Mouse (Mus musculus) T-helper 17 cell (primary cell): ENCODE measurements around the gene Zbtb32.

Experiments
- in situ Hi-C, 2 experiments: fragments of 300-600 bp; cut with MboI, MseI; formaldehyde crosslinking; loops; 1 replicate in 1 of 2; 2 replicates in 1 of 2; pipeline ENCODE4 v1.15.1; 2025; ENCODE audit warnings: high pct_unique_total_duplicates in 2 of 2

Gene Zbtb32

DNA sequence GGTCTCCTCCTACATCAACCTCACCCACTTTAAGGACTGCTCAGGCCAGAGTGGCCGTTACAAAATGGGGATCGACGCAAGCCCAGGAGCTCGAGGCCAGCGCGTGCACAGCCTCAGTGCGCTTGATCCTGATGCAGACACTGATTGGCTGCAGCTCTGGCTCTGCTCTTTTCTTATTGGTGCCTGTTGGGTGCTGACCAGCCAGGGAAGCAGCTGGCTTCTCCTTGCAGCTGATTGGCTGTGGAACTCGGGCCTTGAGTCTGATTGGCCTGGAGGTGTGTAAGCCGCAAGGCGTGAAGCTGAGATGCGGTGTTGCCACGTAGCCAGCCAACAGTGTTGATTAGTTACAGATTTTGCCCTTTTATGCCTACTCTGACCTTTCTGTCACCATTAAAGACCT lies at the start of gene Zbtb32:
Gene Zbtb32 (minus strand): TSS at position 124 of the 400 bp plus-strand sequence.
- in situ Hi-C loops = no loop called here

DNA sequence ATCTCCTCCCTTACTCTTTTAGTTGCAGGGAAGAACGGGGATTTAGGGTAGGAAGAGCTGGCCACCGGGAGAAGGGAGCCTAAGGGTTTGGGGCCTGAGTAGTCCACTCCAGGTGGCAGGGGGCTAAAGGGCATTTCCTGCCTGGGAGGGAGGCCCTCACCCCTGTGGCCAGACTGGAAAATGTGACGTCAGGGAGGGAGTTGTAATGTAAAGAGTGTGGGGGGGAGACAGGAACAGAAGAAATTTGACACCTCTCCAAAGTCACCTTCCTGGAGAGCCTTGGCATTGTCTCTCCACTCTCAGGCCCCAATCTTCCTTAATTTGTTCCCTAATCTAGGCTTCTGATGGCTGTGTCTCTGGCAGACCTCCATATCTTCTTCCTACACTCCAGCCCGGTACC lies 40.4 kb upstream of the Zbtb32 start:
- in situ Hi-C loops = no loop called here

DNA sequence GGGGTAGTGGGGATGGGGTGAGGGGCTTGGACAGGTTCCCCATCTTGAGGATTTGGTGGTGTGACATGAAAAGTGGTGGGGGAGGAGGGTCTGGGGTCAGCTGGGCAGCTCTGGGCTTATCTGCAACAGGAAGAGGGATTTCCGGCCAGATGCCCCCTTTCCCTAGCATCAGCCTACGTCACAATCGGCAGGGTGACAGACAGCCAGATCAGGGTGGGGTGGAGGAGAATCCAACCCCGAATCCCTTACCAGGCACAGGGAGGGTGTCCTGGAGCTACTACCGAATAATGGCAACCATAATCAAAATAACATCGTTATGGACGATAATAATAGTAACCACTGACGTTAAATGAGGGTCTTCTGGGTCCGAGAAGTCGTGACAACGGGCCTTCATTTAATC lies 37.7 kb upstream of the Zbtb32 start:
- in situ Hi-C loops = no loop called here

DNA sequence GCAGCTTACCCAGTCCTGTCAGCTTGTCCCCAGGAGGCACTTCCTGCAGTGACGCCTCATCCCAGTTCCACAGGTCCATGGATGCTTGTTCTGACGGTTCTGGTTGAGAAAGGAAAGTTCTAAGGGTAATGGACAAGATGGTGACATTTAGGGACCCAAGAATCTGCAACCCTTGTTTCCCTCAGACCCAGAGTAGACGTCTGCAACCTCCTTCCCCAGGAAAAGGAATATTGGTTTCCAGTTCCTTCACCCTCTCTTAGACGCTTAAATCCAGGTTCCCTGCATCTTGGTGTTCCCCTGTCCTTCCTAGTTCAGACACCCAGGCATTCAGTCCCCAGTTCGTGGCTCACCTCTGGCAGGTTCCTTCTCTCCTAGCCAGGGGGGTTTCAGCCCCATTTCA lies 37.0 kb upstream of the Zbtb32 start, which contains the start of gene Etv2:
Gene Etv2 (minus strand): TSS at position 101 of the 400 bp plus-strand sequence.
- in situ Hi-C loops = no loop called here

DNA sequence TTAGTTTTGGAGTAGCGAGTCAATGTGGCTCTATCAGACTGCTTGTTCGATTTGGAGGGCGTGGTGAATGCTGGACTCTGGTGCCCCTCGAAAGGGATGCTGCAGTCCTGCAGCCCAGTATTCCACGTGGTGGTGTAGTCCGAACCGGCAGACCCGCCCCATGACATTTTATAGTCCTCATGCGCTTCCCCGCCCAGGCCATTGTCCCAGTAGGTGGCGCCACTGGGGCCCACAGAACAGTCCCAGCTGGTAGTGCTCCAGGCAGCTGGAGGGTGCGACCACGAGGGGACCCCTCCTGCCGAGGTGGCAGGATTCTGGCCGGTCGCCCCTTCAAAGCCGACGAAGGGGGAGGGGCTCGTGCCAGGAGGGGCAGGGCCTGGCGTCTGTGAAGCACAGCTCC lies 35.9 kb upstream of the Zbtb32 start:
- in situ Hi-C loops = no loop called here

DNA sequence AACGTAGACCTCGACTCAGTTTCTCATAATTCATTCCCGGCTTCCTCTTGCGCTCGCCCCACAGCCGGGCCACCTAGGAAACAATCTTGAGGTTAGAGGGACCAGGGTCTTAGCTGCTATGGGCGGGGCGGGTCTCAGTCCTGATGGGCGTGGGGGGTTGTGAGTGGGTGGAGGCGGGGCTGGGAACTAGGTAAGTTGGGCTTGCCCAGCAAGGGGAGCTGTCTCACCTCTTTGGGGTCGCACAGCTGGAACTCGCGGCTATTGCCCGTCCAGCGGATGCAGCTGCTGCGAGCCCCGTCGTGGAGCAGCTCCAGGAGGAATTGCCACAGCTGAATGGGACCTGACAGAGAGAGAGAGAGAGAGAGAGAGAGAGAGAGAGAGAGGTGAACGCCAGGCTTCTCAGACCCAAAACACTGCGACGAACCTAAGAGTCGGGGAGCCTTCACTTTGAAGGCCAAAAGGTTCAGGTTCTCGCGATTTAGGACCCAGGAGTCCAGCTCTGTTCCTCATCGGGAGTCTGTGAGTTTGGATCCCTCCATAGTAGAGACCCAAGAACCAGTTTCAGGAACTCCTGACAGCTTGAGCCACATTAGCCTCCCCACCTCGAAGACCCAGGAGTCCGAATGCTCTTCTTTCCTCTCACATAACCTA lies 35.2 kb upstream of the Zbtb32 start:
- in situ Hi-C loops = no loop called here

DNA sequence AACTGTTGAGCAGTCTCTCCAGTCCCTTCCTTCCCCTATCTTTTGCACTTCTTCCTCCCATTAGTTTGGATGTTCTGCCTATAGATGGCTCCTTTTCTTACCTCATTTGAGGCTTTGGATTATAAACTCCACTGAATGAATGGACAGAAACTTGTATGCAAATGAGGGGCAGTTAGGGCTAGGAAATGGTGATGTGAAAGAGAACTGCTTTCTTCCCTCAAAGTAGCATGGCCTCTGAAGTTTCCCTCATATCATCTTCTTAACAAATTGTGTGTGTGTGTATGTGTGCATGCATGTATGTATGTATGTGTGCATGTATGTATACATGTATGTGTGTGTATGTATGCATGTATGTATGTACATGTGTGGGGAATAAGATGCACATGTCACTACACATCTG lies 30.3 kb upstream of the Zbtb32 start:
- in situ Hi-C loops = no loop called here

DNA sequence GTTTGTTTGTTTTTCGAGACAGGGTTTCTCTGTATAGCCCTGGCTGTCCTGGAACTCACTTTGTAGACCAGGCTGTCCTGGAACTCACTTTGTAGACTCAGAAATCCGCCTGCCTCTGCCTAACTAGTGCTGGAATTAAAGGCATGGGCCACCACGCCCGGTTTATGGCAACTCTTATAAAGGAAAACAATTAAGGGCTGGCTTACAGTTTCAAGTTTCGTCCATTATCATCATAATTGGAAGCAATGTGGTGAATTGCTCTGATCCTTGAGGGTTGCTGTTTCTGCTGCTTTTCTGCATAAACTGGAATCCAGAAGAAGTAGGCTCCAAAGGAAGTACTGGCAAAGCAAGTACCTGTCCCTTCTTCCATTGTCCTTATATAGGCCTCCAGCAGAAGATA lies 27.9 kb upstream of the Zbtb32 start:
- in situ Hi-C loops = no loop called here

DNA sequence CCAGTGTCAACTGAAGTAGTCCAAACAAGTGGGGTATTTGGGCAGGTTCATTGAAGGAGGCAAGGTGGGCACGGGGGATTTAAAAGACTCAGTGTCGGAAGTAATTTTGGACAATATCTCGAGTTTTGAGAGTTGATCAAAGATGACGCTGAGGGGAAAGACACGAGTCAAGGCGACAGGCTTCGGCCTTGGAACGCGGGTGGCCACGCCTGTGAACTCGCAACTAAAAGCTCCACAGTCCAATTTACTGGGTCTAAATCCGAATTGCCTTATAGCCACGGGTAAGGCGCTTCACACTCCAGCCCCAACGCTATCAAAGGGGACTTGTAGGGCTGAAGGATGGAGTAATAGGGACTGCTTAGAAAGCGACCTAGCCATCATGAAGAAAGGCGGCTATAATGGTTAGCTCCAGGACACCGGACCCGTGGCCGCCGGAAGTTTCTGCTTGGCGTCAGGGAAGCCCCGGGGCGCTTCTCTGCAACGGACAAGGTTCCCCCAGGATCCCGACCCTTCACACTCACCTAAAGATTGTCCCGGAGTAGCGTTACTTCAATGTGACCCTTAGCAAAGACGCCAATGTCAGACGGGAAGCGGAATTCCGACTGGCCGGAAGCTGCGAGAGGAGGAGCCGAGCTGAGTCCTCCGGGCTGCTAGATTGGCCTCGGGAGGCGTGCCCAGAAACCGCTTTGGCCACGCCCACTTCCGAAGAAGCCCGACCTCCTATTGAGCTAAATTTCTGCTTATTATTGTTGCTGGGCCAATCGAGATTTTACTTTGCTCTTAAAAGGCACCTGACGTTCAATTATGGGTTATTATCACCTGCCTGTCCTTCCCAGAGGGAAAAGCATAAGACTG lies 27.0 kb upstream of the Zbtb32 start, which contains the start of gene Cox6b1:
Gene Cox6b1 (minus strand): TSS at position 622 of the 855 bp plus-strand sequence.
- in situ Hi-C loops = no loop called here

DNA sequence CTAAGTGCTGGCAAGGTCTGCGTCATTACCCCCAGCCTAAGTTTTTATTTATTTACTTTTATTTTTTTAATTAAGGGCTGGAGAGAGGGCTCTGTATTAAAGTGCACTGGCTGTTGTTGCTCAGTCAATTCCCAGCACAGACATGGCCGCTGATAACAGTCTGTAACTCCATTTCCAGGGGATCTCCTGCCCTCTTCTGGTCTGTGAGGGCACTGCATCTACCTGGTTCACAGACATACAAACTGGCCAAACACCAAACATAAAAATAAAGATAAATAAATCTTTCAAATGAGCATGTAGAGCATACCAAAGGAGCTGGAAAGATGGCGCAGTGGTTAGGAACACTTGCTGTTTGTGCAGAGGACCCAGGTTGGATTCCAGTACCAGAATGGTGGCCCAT lies 20.5 kb upstream of the Zbtb32 start:
- in situ Hi-C loops = loop anchor here (5.0 kb wide), 2 partner anchors 47 to 122 kb away; no protein-coding TSS in a partner anchor

DNA sequence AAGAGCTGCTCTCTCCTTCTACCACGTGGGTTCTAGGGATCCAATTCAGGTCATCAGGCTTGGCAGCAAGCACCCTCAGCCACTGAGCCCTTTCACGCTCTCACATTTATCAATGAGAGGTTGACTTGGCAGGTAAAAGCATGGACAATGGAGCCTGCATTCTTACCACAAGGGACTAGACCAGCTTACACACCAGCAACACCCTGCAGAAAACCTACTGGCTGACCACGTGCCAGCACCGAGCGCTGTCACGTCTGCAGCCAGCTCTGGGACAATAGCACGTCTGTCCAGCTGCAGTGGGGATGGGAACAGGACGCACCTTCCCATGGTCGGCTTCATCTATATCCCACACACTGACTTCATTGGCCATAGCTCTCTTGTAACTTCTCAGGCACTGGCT lies 19.9 kb upstream of the Zbtb32 start:
- in situ Hi-C loops = loop anchor here (5.0 kb wide), 2 partner anchors 46 to 121 kb away; no protein-coding TSS in a partner anchor

DNA sequence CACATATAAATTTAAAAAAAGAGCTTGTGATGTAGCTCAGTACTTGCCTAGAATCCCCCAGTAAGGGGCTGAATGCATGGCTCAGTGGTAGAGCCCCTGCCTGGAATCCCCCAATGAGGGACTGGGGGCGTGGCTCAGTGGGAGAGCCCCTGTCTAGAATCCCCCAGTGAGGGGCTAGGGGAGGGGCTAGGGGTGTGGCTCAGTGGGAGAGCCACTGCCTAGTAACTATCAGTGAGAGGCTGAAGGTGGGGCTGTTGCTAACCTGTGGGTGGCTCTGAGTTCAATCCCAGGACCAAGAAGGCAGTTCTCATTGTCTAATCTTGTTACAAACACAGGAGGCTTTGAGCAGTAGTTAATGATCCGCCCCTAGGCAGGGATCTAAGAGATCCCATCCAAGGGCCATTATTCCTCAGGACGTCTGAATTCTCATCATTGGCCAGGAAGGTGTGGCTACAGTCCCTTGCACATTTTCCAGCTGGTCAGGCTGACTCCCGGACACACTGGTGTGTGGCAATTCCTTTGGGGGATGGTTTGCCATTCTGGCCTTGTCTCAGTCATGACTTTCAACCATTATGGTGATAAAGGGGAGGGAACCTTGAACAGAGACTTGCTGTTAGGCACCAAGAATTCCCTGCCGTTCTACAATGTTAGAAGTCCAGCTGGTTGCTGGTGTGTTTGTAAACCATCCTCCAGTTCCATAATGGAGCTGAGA lies 16.5 kb upstream of the Zbtb32 start:
- in situ Hi-C loops = loop anchor here (5.0 kb wide), 2 partner anchors 43 to 118 kb away; no protein-coding TSS in a partner anchor

DNA sequence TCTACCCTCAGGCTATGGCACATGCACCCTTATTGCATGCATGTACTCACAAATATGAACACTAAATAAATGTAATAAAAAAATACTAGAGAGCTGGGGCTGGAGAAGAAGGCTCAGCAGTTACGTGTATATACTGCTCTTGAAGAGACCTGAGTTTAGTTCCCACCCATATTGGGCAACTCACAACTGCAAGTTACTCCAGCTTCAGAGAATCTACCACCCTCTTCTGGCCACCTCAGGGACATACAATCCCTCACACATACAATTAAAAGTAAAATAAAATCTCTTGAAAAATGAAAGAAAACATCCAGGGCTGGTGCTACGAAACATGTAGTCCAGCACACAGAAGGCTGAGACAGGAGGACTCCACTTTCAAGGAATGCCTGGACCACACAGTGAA lies 15.7 kb upstream of the Zbtb32 start:
- in situ Hi-C loops = no loop called here

DNA sequence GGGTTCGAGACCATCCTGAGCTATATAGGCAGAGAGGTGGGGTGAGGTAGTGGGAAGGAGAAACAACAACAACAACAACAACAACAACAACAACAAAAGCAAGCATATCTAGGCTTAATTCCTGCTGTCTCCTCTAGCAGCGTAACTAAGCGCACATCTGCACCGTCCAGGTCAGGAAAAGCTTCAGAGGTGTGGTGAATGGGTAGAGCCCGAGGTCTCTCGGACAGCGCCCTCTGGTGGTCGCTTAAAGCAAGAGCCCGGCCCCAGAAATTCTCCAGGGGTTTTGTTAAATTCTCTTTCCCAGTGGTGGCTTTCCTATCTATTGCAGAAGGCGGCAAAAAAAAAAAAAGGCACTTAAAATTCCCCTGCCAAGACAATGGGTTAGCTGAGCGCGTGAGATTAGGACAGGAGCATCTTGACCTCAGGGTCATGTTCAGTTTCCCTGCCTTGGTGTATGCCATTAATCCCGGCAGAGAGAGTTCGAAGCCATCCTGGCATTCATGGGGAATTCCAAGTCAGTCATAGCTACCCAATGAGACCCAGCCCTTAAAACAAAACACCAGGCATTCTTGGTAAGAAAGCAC lies 14.9 kb upstream of the Zbtb32 start:
- in situ Hi-C loops = no loop called here

DNA sequence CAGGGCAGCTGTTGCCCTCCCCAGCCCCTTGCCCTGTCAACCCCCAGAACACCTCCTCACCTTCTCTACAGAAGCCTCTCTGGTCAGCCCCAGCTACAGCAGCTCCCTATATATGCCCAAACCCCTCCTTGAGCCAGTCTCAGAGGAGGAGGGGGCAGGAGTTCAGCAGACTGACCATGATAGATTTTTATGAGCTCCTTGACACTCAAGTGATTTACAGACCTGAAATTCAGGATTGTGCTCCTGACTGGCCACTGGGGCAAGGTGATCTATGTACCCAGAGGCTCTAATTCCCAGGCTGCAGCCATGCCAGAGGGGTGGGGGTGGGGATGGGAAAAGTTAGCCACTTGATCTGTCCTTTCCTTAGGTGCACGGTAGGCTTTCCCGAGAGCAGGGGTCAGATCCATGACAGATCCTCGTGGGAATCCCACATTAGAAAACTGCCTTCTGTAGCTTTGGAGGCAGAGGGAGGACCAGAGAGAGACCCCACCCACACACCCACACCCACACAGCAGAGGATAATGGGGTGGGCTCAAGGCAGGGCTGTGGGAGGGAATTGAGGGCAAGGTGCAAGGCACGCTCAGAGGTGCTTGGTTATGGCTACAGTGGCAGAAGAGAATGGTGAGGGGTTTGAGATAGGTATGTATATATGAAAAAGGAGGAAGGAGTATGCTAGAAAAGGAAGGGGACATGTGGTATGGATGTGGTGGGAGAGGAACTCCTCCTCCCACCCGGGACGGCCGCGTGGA lies 14.1 kb upstream of the Zbtb32 start, which contains the start of gene Upk1a:
Gene Upk1a (minus strand): TSS at position 194 of the 749 bp plus-strand sequence.
- in situ Hi-C loops = no loop called here

DNA sequence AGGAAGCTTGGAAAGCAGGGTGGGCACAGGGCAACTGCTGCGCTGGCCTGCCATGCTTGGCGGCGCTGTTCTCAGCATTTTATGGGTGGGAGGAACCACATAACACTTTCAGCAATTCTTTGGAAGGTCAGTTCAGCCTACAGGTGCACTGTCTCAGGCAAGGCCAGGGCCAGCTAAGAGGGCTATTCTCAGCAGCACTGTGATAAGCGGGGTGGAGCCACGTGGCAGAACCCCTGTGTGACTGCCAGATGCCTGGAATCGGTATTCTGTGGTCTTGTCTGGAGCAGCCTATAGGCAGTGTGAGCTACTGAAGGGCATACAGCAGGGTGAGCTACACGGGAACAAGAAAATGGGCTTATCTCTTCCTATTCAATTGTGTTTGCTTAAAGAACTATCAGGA lies 11.3 kb upstream of the Zbtb32 start:
- in situ Hi-C loops = no loop called here

DNA sequence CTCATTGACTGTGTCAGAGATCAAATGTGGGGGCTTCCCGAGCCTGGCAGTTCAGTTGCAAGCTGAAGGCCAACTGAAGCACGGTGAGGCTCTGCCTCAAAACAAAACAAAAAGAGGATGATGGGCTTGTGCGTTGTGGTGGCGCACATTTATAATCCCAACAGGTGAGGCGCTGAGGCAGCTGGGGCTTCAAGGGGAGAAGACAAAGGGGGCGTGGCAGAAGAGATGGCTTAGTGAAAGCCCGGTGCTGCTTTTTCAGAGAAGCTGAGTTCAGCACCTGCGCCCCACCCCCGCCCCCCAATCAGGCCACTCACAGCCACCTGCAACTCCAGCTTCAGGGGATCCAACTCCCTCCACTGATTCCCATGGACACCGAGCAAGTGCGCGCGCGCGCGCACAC lies 9.8 kb upstream of the Zbtb32 start:
- in situ Hi-C loops = no loop called here

DNA sequence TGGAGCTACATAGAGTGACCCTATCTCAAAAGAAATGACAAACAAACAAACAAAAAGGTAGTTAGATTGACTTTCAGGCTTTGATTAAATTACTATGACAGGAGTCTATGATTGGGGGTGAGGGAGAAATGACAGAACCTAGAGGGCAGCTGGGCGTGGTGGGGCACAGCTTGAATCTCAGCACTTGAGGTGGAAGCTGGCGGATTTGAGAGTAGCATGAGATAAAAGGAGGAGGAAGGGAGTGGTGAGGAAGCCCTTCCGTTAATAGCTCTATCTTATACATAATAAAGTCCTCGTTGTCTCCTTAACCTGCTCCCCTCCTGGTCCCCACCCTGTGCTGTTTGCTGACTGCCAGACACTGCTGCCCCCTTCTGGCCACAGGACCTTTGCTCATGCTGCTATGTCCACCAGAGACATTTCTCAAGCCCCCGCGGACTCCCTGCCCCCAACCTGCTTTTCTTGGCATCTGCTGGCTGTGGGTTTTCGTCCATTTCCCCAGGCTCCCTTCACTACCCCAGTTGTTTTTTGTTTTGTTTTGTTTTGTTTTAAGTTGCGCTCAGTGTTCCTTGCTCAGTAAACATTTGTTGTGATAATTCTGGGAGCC lies 9.1 kb upstream of the Zbtb32 start:
- in situ Hi-C loops = no loop called here

DNA sequence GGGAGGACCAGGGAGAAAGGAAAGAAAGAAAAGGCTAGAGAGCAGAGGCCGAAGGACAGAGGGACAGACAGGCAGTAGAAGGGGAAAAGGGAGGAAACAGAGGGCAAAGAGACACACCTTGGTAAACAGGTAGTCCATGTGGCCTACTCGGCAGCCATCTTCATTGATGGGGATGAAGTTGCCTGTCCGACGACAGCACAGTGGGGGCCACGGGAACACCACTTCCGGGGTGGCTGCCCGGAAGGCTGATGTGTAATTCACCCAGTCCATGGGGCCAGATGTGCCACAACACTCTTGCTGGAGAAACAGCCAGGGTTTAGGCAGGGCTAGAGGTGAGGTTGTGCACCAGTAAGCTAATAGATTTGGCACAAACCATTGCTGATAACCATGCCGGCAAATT lies 6.2 kb upstream of the Zbtb32 start:
- in situ Hi-C loops = no loop called here

DNA sequence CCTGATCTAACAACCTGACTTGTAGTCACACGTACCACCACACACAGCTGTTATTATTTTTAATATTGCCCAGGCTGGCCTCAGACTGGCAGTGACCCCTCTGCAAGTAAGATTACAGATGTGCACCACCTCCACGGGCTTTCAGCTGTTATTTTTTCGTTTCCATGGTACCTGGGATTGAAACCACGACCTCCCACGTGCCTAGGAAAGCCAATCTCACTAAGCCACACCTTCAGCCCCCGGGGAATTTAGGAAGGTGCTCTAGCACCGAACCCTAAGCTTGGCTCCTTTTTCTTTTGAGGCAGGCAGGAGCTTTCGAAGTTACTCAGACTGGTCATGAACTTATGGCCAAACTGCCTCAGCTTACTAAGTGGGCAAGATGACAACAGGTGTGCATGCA lies 5.7 kb upstream of the Zbtb32 start:
- in situ Hi-C loops = no loop called here

DNA sequence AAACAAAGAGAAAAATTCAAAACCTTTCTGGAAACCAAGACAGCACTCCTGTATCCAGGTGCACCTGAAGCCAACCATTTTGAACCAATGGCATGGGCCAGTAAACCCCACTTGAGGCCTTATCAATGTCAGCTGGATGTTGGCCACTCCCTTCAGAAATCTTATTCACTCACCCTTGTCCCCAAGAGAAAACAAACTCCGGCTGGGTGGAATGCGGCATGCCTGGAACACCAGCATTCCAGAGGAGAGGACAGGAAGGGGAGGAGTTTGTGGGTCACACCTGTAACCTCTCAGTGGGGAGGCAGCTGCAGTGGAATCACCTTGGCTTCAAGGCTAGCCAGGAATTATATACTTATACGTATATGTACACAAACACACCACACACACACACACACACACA lies 3.9 kb upstream of the Zbtb32 start:
- in situ Hi-C loops = no loop called here
